Mouse (Mus musculus) forebrain, postnatal 0 days (tissue): ENCODE results near the gene Tspan6. TPM values are rescaled to one million over a fixed set of nuclear protein-coding genes. Genes with fewer than 3 reads are reported as not detected.

Source experiments
- ATAC-seq: fragments of 200-750 bp; cut with Nextera tagmentation; 2 replicates; pipeline ENCODE4 v1.8.0; 2017; ENCODE audit warnings: mild to moderate bottlenecking, moderate library complexity
- DNase-seq: peaks from one replicate; pipeline ENCODE4 v3.0.0-alpha.2; 2015
- H3K27ac ChIP-seq: fragments of 300-500 bp; sonication (generic); 2 replicates; pipeline ENCODE4 v1.5.1; 2014; ENCODE audit warnings: low read depth, mild to moderate bottlenecking, antibody characterized with exemption, low read length, moderate library complexity, mixed read lengths
- H3K27me3 ChIP-seq: fragments of 300-500 bp; sonication (generic); 2 replicates; pipeline ENCODE4 v1.6.1; 2014; ENCODE audit warnings: mild to moderate bottlenecking, low read length, mixed read lengths; ENCODE audit not compliant: insufficient read depth
- H3K36me3 ChIP-seq: fragments of 300-500 bp; sonication (generic); 2 replicates; pipeline ENCODE4 v1.6.1; 2014; ENCODE audit warnings: mild to moderate bottlenecking, moderate library complexity; ENCODE audit not compliant: insufficient read depth
- H3K4me1 ChIP-seq: fragments of 300-500 bp; sonication (generic); 2 replicates; pipeline ENCODE4 v1.6.1; 2014; ENCODE audit warnings: antibody characterized with exemption; ENCODE audit not compliant: insufficient read depth
- H3K4me2 ChIP-seq: fragments of 300-500 bp; sonication (generic); 2 replicates; pipeline ENCODE4 v1.6.1; 2014; ENCODE audit warnings: low read depth, mild to moderate bottlenecking, moderate library complexity
- H3K4me3 ChIP-seq: fragments of 300-500 bp; sonication (generic); 2 replicates; pipeline ENCODE4 v1.5.1; 2014; ENCODE audit warnings: low read depth, low read length, mixed read lengths
- H3K9ac ChIP-seq: fragments of 300-500 bp; sonication (generic); 2 replicates; pipeline ENCODE4 v1.6.1; 2014; ENCODE audit warnings: mild to moderate bottlenecking
- H3K9me3 ChIP-seq: fragments of 300-500 bp; sonication (generic); 2 replicates; pipeline ENCODE4 v1.6.1; 2016; ENCODE audit warnings: low read length
- CTCF ChIP-seq: sonication (generic); IDR thresholded peaks from 2 replicates; pipeline ENCODE4 v1.5.1; 2016; ENCODE audit warnings: antibody characterized with exemption, control low read depth, low read depth
- WGBS: fragments of 180-500 bp; shearing (Covaris S2); extraction: QIAGEN DNeasy Blood & Tissue Kit; methylation state at CpG from one replicate; pipeline ENCODE4 v1.1.7; 2014; 5-methylcytosine and 5-hydroxymethylcytosine counted together
- polyA plus RNA-seq: library from polyadenylated mRNA; unstranded; fragments of >200 nt; fragmentation: Nextera tagmentation; extraction: Ambion mirVana; gene quantifications from 2 replicates; pipeline ENCODE4 v1.2.1, GENCODE M21; 2015
- total RNA-seq: library from RNA; depleted of rRNA; stranded (reverse); fragments of >200 nt; gene quantifications from 2 replicates; pipeline ENCODE4 v1.2.3, GENCODE M21; 2014; rRNA removed

Tspan6 gene
- total RNA-seq (168 and 177 TPM in 2 replicates), polyA plus RNA-seq (248 and 263 TPM in 2 replicates)

DNA sequence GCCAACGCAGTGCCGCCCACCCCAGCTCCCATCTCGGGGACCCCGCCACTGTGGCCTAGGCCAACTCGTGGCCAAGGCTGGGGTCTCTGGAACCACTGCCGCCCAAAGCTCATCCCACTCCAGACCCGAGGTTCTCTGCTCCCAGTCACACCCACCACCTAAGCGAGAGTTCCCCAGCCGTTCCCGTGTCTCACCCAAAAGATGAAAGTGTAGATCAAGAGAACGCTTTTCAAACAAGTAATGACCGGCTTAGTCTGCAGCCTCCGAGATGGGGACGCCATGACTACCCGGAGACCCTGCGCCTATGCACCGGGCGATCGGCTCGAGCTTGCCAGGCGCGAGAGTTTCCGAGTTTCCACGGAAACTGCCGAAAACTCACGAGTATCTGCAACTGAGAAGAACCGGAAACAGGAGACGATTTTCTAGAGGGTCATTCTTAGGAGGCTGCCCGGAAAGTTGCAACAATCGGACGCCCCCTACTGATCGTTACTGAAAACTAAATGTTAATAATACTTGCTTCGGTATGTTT, at the start of gene Tspan6:
Tspan6 (minus strand) TSS at position 416 of the 529 bp plus-strand sequence.
- Histone ChIP-seq H3K4me2 (peak within 1 kb of the TSS; percentile 48), H3K9ac (peak within 1 kb of the TSS; percentile 71), H3K9me3 (no peaks in the 10 kb centered on the region), H3K27me3 (no peaks in the 10 kb centered on the region), H3K27ac (peak within 1 kb of the TSS; percentile 78), H3K4me3 (peak within 1 kb of the TSS; percentile 55), H3K4me1 (no peaks in the 10 kb centered on the region), H3K36me3 (0 out of 2 replicates have a peak, but pooled peaks cover 4% of the 10 kb centered on the region)
- peak; percentile 50 for TF ChIP-seq CTCF
- DNase-seq (peak; percentile 93), ATAC-seq (peak; percentile 97)
- 35% methylated on average over 33 of the region's 33 CpGs for WGBS

DNA sequence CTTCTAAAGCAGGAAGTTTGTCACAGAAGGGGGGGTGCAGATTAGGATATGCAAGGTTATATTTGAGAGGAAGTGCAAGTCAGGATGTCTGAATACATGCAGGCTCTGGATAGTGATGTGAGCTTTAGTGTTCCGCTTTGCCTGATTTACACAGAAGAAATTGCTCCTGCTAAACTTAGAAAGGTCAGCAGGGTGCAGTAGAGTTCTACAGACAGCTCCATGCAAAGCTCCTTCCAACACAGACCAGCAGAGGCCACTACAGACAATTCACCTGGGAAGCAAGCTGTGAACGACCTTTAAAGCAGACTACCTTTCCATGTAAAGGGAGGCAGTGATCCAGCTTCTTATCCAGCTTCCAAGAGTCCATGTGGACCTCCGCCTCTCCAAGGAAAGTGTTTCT, 49.2 kb upstream of the Tspan6 start:
- TF ChIP-seq CTCF: peak; percentile 85
- Histone ChIP-seq H3K9ac (no peak overlapping the region), H3K4me1 (no peaks in the 10 kb centered on the region), H3K4me3 (no peak overlapping the region), H3K4me2 (no peak overlapping the region), H3K27ac (no peak overlapping the region), H3K27me3 (no peaks in the 10 kb centered on the region), H3K9me3 (no peaks in the 10 kb centered on the region), H3K36me3 (no peaks in the 10 kb centered on the region)
- peak; percentile 78 for DNase-seq
- ATAC-seq: peak; percentile 88
- 28% methylated on average over 3 of the region's 3 CpGs for WGBS

- WGBS: 32% methylated on average over 1 of the region's 1 CpGs
- no peak for DNase-seq
These were observed 41.3 kb upstream of the Tspan6 start for GRCm38 (mm10) chrX:133939561-133939960.

GRCm38 (mm10) chrX:133936605-133937225, 38.5 kb upstream of the Tspan6 start:
- 90% methylated on average over 4 of the region's 4 CpGs for WGBS
- TF ChIP-seq CTCF: no peak
- H3K36me3 ChIP-seq: no peaks in the 10 kb centered on the region
- H3K4me1 ChIP-seq: no peaks in the 10 kb centered on the region
- H3K4me3 ChIP-seq: no peak overlapping the region
- H3K27ac ChIP-seq: no peak overlapping the region
- DNase-seq: no peak
- no peak overlapping the region for H3K4me2 ChIP-seq
- no peaks in the 10 kb centered on the region; the same call in 1 of the 2 replicates for H3K27me3 ChIP-seq
- H3K9me3 ChIP-seq: no peaks in the 10 kb centered on the region
- no peak overlapping the region for H3K9ac ChIP-seq
- no peak for ATAC-seq

More at GRCm38 (mm10) chrX:133939561-133939960, 41.3 kb upstream of the Tspan6 start:
- Histone ChIP-seq H3K27ac (no peak overlapping the region), H3K4me3 (no peak overlapping the region), H3K4me1 (no peaks in the 10 kb centered on the region), H3K9me3 (no peaks in the 10 kb centered on the region), H3K9ac (no peak overlapping the region), H3K27me3 (no peaks in the 10 kb centered on the region), H3K4me2 (no peak overlapping the region), H3K36me3 (no peaks in the 10 kb centered on the region)
- TF ChIP-seq CTCF: no peak
- no peak for ATAC-seq

GRCm38 (mm10) chrX:133931302-133932013, 33.2 kb upstream of the Tspan6 start:
- DNase-seq (peak; percentile 48), ATAC-seq (no peak)
- Histone ChIP-seq H3K9me3 (no peaks in the 10 kb centered on the region), H3K27ac (no peak overlapping the region), H3K9ac (no peak overlapping the region), H3K4me1 (no peaks in the 10 kb centered on the region), H3K36me3 (no peaks in the 10 kb centered on the region), H3K27me3 (no peaks in the 10 kb centered on the region; the same call in 1 of the 2 replicates), H3K4me2 (no peak overlapping the region), H3K4me3 (no peak overlapping the region)
- TF ChIP-seq CTCF: peak; percentile 64
- WGBS: 57% methylated on average over 12 of the region's 12 CpGs

GRCm38 (mm10) chrX:133926760-133927159, 28.5 kb upstream of the Tspan6 start:
- no peaks in the 10 kb centered on the region for H3K36me3 ChIP-seq
- WGBS: 78% methylated on average over 5 of the region's 5 CpGs
- no peaks in the 10 kb centered on the region for H3K9me3 ChIP-seq
- no peak overlapping the region for H3K9ac ChIP-seq
- no peak overlapping the region for H3K4me3 ChIP-seq
- no peaks in the 10 kb centered on the region for H3K4me1 ChIP-seq
- no peak for DNase-seq
- ATAC-seq: no peak
- H3K27me3 ChIP-seq: no peaks in the 10 kb centered on the region
- no peak for TF ChIP-seq CTCF
- H3K27ac ChIP-seq: no peak overlapping the region
- H3K4me2 ChIP-seq: no peak overlapping the region

DNA sequence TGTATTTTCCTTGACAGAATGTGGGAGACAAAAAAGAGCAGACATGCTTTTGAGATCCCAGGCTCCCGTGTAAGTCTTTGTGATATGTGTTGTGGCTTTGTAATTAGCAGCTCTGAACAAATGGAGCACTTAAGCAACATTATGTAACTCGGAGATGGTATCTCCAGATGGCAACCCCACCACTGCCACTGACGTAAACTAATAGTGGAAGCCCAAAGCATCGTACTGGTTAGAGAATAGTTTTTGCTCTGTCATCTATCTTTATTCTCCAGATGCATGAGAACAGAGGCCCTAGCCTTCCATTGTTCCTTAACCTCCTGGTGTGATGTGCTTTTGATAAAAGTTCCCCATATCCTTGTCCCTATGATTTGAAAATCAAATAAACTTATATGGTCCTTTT, 23.0 kb upstream of the Tspan6 start:
- WGBS: 67% methylated on average over 4 of the region's 4 CpGs
- no peak overlapping the region for H3K4me3 ChIP-seq

More for the DNA sequence above, 23.0 kb upstream of the Tspan6 start:
- H3K27me3 ChIP-seq: no peaks in the 10 kb centered on the region
- no peak overlapping the region for H3K4me2 ChIP-seq
- no peaks in the 10 kb centered on the region for H3K9me3 ChIP-seq
- DNase-seq (no peak), ATAC-seq (no peak)
- no peak overlapping the region for H3K9ac ChIP-seq
- no peak overlapping the region for H3K27ac ChIP-seq
- TF ChIP-seq CTCF: no peak
- H3K4me1 ChIP-seq: no peaks in the 10 kb centered on the region
- H3K36me3 ChIP-seq: no peaks in the 10 kb centered on the region
